Mouse (Mus musculus): ENCODE results near the gene Hmga1. TPM values are rescaled to one million over a fixed set of nuclear protein-coding genes. Genes with fewer than 3 reads are reported as not detected.

Hmga1 gene
- polyA plus RNA-seq (2021; fragmentation: Nextera tagmentation): 39.6 and 88.1 TPM in 2 replicates
- long read RNA-seq, experiment 1, transcript Hmga1-206 (5 exons, 1,030 nt): minor isoform, 11 of 142 reads
- long read RNA-seq, experiment 1, transcript Hmga1-213 (5 exons, 2,001 nt): minor isoform, 27 of 142 reads
- long read RNA-seq, experiment 1, transcript Hmga1-216 (5 exons, 1,681 nt): major isoform, 64 of 142 reads
- long read RNA-seq, experiment 1, transcript Hmga1-205 (6 exons, 1,045 nt): minor isoform, 12 of 142 reads
- long read RNA-seq, experiment 1, partial matches to known transcripts: 3 of 142 reads
- long read RNA-seq, experiment 1, other reads (novel, unspliced or antisense): 9 of 142 reads
- long read RNA-seq, experiment 2, transcript Hmga1-216 (5 exons, 1,681 nt): major isoform, 10 of 30 reads
- long read RNA-seq, experiment 2, partial matches to known transcripts: 11 of 30 reads
- long read RNA-seq, experiment 2, other reads (novel, unspliced or antisense): 0 of 30 reads

DNA sequence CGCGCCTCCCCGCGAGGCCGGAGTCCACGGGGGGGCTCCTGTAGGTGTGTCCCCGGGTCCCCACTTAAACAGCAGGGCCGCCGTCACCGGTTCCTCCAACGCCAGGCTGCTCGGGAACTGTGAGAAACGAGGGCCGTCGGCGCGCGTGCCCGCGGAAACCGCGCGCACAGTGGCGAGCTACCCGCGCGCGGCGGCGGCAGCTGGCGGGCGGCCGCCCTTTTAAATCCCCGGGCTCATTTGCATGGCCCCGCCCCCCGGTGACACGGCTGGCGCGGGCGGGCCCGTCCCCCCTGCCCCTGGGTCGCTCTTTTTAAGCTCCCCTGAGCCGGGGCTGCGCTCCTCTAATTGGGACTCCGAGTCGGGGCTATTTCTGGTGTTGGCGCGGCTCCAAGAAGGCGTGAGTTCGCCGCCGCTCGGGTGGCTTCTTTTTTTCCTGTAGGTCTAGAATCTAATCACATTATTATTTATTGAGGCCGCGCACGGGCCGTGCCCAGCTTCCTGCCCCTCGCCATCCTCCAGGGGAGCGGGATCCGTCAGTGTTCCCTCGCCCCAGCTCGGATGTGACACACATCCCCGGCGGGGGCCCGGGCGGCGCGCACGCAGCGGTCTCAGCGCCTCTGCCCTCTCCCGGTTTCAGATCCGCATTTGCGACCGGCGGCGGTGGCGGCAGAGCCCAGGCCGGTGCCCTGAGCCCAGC, at the start of gene Hmga1:
Gene Hmga1, plus strand, starts transcription at position 183 of the 697 bp plus-strand sequence.

DNA sequence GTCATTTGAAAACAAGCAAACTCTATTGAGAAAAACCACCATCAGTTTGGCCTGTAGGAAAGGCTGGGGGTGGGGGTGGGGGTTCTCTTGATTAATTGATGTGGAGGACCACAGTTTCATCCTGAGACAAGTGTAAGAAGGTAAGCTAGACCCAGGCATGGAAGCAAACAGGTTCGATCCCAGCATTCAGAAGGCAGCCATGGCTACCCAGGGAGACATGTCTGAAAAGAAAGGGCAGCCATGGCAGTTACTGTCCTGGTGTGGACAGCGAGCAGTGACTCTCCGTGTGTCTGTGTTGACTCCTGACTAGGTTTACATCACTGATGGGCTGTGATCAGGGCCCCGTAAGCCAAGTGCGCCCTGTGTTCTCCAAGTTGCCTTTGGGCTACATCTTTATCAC, 35.0 kb upstream of the Hmga1 start, which contains the start of gene Grm4:
Gene Grm4, minus strand, starts transcription at position 101 of the 400 bp plus-strand sequence.

DNA sequence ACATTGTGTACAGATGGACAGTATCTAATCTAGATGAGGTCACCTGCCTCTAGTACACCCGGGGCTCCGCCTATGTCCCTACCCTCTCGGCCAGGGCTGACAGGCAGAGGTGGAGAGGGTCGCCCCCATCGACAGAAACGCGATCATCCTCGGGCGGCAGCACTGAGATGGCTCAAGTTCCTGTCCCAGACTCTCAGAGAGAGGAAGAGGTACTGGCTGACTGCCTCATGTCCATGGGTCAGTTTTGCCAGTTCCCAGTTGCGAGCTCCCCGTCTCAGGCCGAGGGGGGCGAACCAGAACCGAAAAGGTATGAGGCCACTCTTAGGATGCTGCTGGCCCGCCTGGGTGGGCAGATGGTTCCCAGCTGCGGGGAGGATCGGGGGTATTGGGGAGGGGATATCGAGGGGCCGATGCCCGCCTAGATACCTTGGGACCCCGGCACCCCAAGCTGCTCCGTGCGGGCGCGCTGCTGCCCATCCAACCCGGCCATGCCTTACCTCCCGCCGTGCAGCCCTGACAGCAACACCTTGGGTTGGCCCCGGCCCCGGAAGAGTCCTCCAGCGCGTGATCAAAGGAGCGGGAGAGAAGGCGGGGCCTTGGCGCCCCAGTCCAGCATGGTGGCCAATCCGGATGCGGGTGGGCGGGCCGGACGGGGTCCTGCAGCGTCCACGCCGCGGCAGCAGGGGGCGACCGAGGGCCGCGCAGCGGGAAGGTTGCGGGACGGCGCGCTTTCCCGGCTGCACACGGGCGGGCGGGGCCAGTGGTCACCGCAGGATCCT, 9.1 kb downstream of the Hmga1 start, which contains the start of gene AI413582:
Gene AI413582, minus strand, starts transcription at position 594 of the 779 bp plus-strand sequence.

Other genes starting within 250 kb of the Hmga1 start
- gene Grm4, start 35.1 kb upstream of the Hmga1 start, polyA plus RNA-seq (2021; fragmentation: Nextera tagmentation): 7.3 and 7.4 TPM in 2 replicates
- gene AI413582, start 9.3 kb downstream of the Hmga1 start, polyA plus RNA-seq (2021; fragmentation: Nextera tagmentation): 254 and 282 TPM in 2 replicates
- gene Nudt3, start 67.0 kb downstream of the Hmga1 start, polyA plus RNA-seq (2021; fragmentation: Nextera tagmentation): 602 and 673 TPM in 2 replicates
- gene RPS10-NUDT3, start 78.7 kb downstream of the Hmga1 start, polyA plus RNA-seq (2021; fragmentation: Nextera tagmentation): not detected in 2 replicates
- 1,411 and 1,468 TPM in 2 replicates for gene Rps10, start 80.2 kb downstream of the Hmga1 start, polyA plus RNA-seq (2021; fragmentation: Nextera tagmentation)
- gene Pacsin1, start 99.0 kb downstream of the Hmga1 start, polyA plus RNA-seq (2021; fragmentation: Nextera tagmentation): 351 and 352 TPM in 2 replicates
- gene Spdef, start 172.5 kb downstream of the Hmga1 start, polyA plus RNA-seq (2021; fragmentation: Nextera tagmentation): 0.10 TPM in 1 of 2 replicates, not detected in the other